Mouse (Mus musculus) hindbrain, postnatal 0 days (tissue): ENCODE data around the gene Glis2. TPM values are rescaled to one million over a fixed set of nuclear protein-coding genes. Genes with fewer than 3 reads are reported as not detected.

ENCODE experiments used
- ATAC-seq: fragments of 200-750 bp; cut with Nextera tagmentation; 2 replicates; pipeline ENCODE4 v1.8.0; 2017; ENCODE audit warnings: mild to moderate bottlenecking, moderate TSS enrichment, moderate library complexity
- DNase-seq: peaks from one replicate; pipeline ENCODE4 v3.0.0-alpha.2; 2015; ENCODE audit warnings: low spot score
- H3K27ac ChIP-seq: fragments of 300-500 bp; sonication (generic); 2 replicates; pipeline ENCODE4 v1.5.1; 2014; ENCODE audit warnings: mild to moderate bottlenecking
- H3K27me3 ChIP-seq: fragments of 300-500 bp; sonication (generic); 2 replicates; pipeline ENCODE4 v1.6.1; 2014; ENCODE audit warnings: low read length, mixed read lengths; ENCODE audit not compliant: insufficient read depth
- H3K36me3 ChIP-seq: fragments of 300-500 bp; sonication (generic); 2 replicates; pipeline ENCODE4 v1.6.1; 2014; ENCODE audit warnings: low read length, mixed read lengths; ENCODE audit not compliant: insufficient read depth
- H3K4me1 ChIP-seq: fragments of 300-500 bp; sonication (generic); 2 replicates; pipeline ENCODE4 v1.6.1; 2014; ENCODE audit warnings: antibody characterized with exemption, low read length, mixed read lengths; ENCODE audit not compliant: insufficient read depth
- H3K4me2 ChIP-seq: fragments of 300-500 bp; sonication (generic); 2 replicates; pipeline ENCODE4 v1.6.1; 2014; ENCODE audit warnings: low read depth, mild to moderate bottlenecking, low read length, moderate library complexity, mixed read lengths
- H3K4me3 ChIP-seq: fragments of 300-500 bp; sonication (generic); 2 replicates; pipeline ENCODE4 v1.5.1; 2014; ENCODE audit warnings: low read length
- H3K9ac ChIP-seq: fragments of 300-500 bp; sonication (generic); replicated peaks from 2 replicates; pipeline ENCODE4 v1.6.1; 2014; ENCODE audit warnings: mild to moderate bottlenecking, low read length, moderate library complexity, mixed read lengths
- H3K9me3 ChIP-seq: fragments of 300-500 bp; sonication (generic); 2 replicates; pipeline ENCODE4 v1.6.1; 2016; ENCODE audit warnings: low read length, mixed read lengths
- CTCF ChIP-seq: IDR thresholded peaks from 2 replicates; pipeline ENCODE4 v1.5.1; 2016; ENCODE audit warnings: antibody characterized with exemption, control low read depth, low read depth
- WGBS: fragments of 180-500 bp; shearing (Covaris S2); extraction: QIAGEN DNeasy Blood & Tissue Kit; methylation state at CpG from one replicate; pipeline ENCODE4 v1.1.7; 2014; 5-methylcytosine and 5-hydroxymethylcytosine counted together
- polyA plus RNA-seq: library from polyadenylated mRNA; unstranded; fragments of >200 nt; fragmentation: Nextera tagmentation; extraction: Ambion mirVana; gene quantifications from 2 replicates; pipeline ENCODE4 v1.2.1, GENCODE M21; 2015
- total RNA-seq: library from RNA; depleted of rRNA; stranded (reverse); fragments of >200 nt; gene quantifications from 2 replicates; pipeline ENCODE4 v1.2.3, GENCODE M21; 2014

The Glis2 gene
- total and polyA plus RNA-seq, 2 experiments from 2014 or later: 12.0 to 25.8 TPM

DNA sequence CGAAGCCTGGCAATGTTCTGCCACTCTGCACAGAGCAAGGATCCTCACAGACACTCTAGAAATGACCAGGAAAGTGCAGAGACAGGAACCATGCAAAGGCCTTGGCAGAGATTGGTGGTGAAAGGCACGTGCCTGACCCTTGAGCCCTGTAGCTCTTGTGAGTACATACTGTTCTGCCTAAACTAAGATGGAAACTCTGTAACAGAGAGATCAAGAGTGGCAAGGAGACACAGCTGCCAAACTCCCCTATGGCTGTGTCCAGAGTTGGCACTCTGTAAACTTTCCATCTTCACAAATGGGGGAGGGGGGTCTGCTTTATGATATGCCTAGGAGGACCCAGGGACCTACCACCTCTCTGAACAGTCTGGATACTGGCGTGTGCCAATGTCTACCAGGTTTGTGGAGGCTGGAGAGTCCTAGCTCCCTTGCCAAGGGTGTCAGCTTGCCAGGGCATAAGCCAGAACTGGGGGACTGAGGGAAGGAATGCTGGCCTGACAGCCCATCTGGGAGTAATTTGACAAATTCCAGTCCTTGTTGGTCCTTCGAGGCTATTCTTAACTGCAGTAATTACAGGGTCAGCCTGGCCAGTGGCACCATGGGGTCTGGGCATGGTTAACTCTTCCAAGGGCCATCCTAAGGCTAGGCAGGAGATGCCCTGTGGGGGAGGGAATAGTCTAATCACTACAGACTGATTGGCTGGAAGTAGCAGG, 58.3 kb downstream of the Glis2 start:
- TF ChIP-seq CTCF: no peak
- Histone ChIP-seq H3K9ac (no peak overlapping the region), H3K4me2 (no peak overlapping the region), H3K27me3 (no peaks in the 10 kb centered on the region), H3K9me3 (no peaks in the 10 kb centered on the region), H3K27ac (no peak overlapping the region), H3K36me3 (peaks cover 17% of the 10 kb centered on the region; the same call in 1 of the 2 replicates), H3K4me3 (no peak overlapping the region), H3K4me1 (0 out of 2 replicates have a peak, but pooled peaks cover 2% of the 10 kb centered on the region)
- 54% methylated on average over 4 of the region's 4 CpGs for WGBS
- peak; percentile 16 for DNase-seq
- no peak for ATAC-seq

DNA sequence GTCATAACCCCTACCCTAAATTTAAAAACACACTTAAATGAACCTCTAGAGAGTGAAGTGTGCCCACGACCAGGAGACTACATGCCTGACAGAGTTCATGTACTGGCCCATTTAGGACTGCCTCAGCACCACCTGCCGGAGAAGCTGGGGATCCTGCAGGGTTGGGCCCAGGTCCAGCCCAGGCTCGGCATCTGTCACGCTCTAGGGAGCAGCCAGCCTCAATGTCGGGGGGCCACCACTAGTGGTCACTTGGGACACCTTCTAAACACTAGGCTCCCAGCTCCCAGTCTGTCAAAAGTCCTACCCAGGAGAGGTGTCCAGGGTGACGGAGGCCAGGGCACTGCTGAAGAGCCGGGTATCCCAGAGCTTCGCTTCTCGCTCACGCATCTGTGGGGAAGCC, 60.2 kb downstream of the Glis2 start:
- no peak overlapping the region for H3K9ac ChIP-seq
- peak; percentile 42; the same call in 1 of the 2 replicates for TF ChIP-seq CTCF
- H3K4me1 ChIP-seq: no peaks in the 10 kb centered on the region; the same call in 1 of the 2 replicates
- no peaks in the 10 kb centered on the region for H3K9me3 ChIP-seq
- ATAC-seq: no peak
- peaks cover 16% of the 10 kb centered on the region; the same call in 1 of the 2 replicates for H3K36me3 ChIP-seq
- no peak for DNase-seq
- no peak overlapping the region for H3K4me3 ChIP-seq
- H3K27ac ChIP-seq: no peak overlapping the region
- H3K27me3 ChIP-seq: no peaks in the 10 kb centered on the region
- H3K4me2 ChIP-seq: no peak overlapping the region
- 74% methylated on average over 10 of the region's 10 CpGs for WGBS

DNA sequence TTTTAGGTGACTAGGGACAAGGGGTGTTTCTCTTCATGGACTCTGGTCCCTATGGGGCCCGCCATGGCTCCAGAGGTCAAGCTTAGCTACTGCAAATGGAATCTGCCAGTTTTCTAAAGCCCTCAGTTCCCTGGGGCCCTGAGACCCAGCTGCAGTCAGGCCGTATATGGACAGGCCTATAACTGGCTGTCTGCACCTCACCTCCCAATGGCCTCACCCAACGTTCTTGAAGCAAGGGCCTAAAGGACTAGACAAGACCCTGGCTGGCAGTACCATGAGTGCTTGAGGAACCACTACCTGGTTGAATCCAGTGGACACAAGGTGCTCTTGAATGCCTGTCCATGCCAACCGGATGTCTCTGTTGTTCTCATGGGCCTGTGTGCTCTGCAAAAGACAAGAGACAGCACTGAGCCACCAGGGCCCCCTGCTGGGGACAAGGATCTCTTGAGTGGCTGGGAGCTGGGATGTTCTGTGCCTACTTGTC, 60.8 kb downstream of the Glis2 start:
- peak; percentile 25 for TF ChIP-seq CTCF
- no peak overlapping the region for H3K9ac ChIP-seq
- H3K36me3 ChIP-seq: peaks cover 13% of the 10 kb centered on the region; the same call in 1 of the 2 replicates
- H3K9me3 ChIP-seq: no peaks in the 10 kb centered on the region
- no peaks in the 10 kb centered on the region for H3K27me3 ChIP-seq
- no peak overlapping the region for H3K4me3 ChIP-seq
- H3K4me2 ChIP-seq: no peak overlapping the region
- H3K27ac ChIP-seq: 0 out of 2 replicates have a peak overlapping the region, but pooled peaks have one; percentile 11
- no peak for DNase-seq
- ATAC-seq: no peak
- WGBS: 73% methylated on average over 4 of the region's 4 CpGs
- H3K4me1 ChIP-seq: no peaks in the 10 kb centered on the region; the same call in 1 of the 2 replicates

DNA sequence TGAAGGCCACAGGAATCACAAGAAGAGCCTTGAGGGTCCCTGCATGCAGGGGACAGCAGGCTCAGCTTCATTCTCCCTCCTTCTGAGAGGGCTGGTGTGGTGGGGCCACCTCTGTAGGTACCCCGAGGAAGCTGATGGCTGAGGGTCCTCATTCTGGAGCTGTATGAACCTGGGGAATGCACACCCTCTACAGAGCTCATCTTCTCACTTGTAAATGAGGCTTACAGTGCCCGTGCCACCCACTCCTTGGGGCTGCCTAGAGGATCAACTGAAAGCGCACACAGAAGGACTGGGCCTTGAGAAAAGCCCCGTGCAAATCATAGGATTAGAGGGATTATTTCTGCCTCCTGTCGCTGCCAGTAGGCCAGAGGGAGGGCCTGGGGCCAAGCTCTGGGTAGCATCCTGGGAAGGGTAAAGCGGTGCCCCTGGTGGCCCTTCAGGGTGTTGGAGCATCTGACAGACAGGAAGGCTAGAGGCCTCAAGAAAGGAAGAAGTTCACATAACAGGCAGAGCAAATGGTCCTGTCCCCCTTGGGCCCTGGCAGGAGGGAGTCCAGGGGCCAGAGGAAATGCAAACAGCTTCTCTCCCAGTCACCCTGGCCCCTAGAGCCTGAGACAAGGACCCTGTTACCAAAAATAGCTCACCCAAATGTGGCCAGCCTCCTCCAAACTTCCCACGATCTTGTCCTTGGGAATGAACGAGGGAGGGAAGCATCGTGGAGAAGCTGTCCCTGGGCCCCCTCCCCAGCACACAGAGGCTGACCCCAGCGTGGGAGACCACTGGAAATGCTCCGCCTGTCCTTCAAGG, 61.5 kb downstream of the Glis2 start:
- Histone ChIP-seq H3K9me3 (no peaks in the 10 kb centered on the region), H3K4me2 (no peak overlapping the region), H3K4me1 (no peaks in the 10 kb centered on the region; the same call in 1 of the 2 replicates), H3K27ac (0 out of 2 replicates have a peak overlapping the region, but pooled peaks have one; percentile 11), H3K27me3 (no peaks in the 10 kb centered on the region), H3K4me3 (no peak overlapping the region), H3K9ac (no peak overlapping the region), H3K36me3 (peaks cover 13% of the 10 kb centered on the region; the same call in 1 of the 2 replicates)
- peak; percentile 38 for DNase-seq
- WGBS: 41% methylated on average over 10 of the region's 11 CpGs
- peak; percentile 43; the same call in 1 of the 2 replicates for ATAC-seq
- peak; percentile 49 for TF ChIP-seq CTCF

DNA sequence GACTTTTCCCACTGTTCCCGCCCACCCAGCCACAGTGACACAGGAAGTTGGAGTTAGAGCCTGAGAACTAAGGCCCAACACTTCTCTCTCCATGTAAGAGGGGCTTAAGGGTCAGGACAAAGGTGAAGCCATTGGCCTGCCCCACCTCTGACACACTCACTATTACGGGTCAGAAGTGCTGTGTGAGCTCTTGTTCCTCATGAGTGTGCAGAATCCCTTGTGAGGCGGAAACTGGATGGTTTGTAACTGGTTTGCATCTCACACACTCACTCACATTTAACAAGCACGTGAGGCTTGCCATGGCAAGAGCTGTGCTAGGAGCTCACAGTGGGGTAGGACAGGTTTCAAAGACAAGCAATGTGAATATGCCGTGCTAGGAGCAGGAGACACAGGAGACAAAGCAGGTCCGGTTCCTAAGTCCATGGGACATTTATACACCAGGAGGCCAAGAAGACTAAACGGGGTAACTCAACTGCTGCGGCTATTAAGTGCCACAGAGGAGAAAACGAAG, 62.1 kb downstream of the Glis2 start:
- H3K9me3 ChIP-seq: no peaks in the 10 kb centered on the region
- no peak for DNase-seq
- 71% methylated on average over 9 of the region's 9 CpGs for WGBS
- no peaks in the 10 kb centered on the region for H3K27me3 ChIP-seq
- H3K4me2 ChIP-seq: no peak overlapping the region
- H3K27ac ChIP-seq: no peak overlapping the region
- no peak overlapping the region for H3K4me3 ChIP-seq
- H3K36me3 ChIP-seq: peaks cover 13% of the 10 kb centered on the region; the same call in 1 of the 2 replicates
- H3K4me1 ChIP-seq: no peaks in the 10 kb centered on the region; the same call in 1 of the 2 replicates
- ATAC-seq: no peak
- H3K9ac ChIP-seq: no peak overlapping the region
- TF ChIP-seq CTCF: no peak

DNA sequence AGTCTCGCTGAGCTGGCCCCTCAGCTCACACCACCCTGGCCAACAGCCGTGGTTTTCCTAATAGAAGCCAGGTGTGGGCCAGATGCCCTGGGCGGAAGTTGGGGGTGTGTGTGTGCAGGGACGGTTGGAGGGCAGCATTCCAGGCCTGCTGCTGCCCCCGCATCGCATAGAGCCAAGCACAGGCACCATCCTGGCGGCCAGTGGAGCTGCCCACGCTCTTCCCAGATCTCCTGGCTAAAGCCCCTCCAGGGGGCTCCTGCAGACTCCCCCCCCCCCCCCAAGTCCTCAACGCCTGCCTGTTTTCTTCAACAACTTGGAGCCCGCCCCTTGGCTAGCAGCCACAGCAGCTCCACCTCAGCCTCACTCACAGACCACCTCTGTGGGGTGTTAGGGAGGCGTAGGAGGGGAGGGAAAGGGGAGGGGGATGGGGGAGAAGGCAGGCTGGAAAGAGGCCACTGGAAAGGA, 64.3 kb downstream of the Glis2 start:
- H3K4me3 ChIP-seq: no peak overlapping the region
- ATAC-seq (peak; percentile 53), DNase-seq (peak; percentile 50)
- no peaks in the 10 kb centered on the region; the same call in 1 of the 2 replicates for H3K4me1 ChIP-seq
- H3K4me2 ChIP-seq: no peak overlapping the region
- peaks cover 7% of the 10 kb centered on the region; the same call in 1 of the 2 replicates for H3K36me3 ChIP-seq
- H3K9ac ChIP-seq: no peak overlapping the region
- no peaks in the 10 kb centered on the region for H3K9me3 ChIP-seq
- H3K27ac ChIP-seq: no peak overlapping the region
- WGBS: 29% methylated on average over 11 of the region's 11 CpGs
- no peaks in the 10 kb centered on the region for H3K27me3 ChIP-seq
- TF ChIP-seq CTCF: no peak
